Mouse (Mus musculus) c-Kit-negative CD71-positive TER-119-positive erythroid progenitor cells, embryonic 14.5 days (primary cell): ENCODE measurements around the gene Olfr1259.
"Not testable (repeated sequence)": the region's sequence is repeated elsewhere in the genome, so short reads cannot be mapped to it uniquely, and the experiment has no call there.

Experiments
- DNase-seq: peaks from one replicate; pipeline ENCODE4 v3.0.0-alpha.2; 2013; ENCODE audit warnings: low read depth, low spot score

Olfr1259 gene

GRCm38 (mm10) chr2:89948564-89948963, at the start of gene Olfr1259:
TSS of gene Olfr1259 (minus strand) at chr2:89948664.
- no peak for DNase-seq

- DNase-seq, result no peak
Measured at GRCm38 (mm10) chr2:89990921-89991320, 42.5 kb upstream of the Olfr1259 start, which contains the start of gene Olfr1261. TSS of gene Olfr1261 (plus strand) at chr2:89991221.

GRCm38 (mm10) chr2:89977709-89978108, 29.2 kb upstream of the Olfr1259 start:
- DNase-seq, result no peak

- DNase-seq, result no peak
Measured at GRCm38 (mm10) chr2:89974184-89974583, 25.7 kb upstream of the Olfr1259 start, which contains the start of gene Olfr1260. TSS of gene Olfr1260 (plus strand) at chr2:89974340.

GRCm38 (mm10) chr2:89927009-89927408, 21.5 kb downstream of the Olfr1259 start, which contains the start of gene Olfr1258:
TSS of gene Olfr1258 (plus strand) at chr2:89927309.
- DNase-seq, result no peak

GRCm38 (mm10) chr2:89912616-89913015, 35.8 kb downstream of the Olfr1259 start:
- not testable (repeated sequence) for DNase-seq
